Mouse (Mus musculus) MEL-GATA-1-ER (cell line): ENCODE data around the gene Cacna1g.

Experiments used
- DNase-seq: peaks from one replicate; pipeline ENCODE4 v3.0.0-alpha.2; 2012; ENCODE audit warnings: low read depth; ENCODE audit errors: extremely low read depth

Gene Cacna1g

DNA sequence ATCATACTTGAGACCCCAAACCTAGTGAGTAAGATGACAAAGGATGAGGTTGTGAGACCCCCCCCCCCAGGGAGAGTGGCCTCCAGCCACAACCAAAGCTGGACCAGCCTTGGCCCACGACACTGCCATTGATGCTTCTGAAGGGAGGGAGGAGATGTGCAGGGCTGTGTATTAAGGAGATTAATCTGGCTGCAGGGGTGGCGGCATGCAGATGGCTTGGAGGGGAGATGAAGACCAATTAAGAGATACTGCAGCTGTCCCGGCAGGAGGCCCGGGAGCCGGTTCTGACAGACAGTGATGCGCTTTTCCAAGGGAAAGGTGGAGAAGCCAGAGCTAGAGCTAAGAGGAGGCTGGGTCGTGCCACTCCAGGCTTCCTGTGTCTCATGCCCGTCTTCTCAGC lies 24.8 kb downstream of the Cacna1g start:
- no peak for DNase-seq

DNA sequence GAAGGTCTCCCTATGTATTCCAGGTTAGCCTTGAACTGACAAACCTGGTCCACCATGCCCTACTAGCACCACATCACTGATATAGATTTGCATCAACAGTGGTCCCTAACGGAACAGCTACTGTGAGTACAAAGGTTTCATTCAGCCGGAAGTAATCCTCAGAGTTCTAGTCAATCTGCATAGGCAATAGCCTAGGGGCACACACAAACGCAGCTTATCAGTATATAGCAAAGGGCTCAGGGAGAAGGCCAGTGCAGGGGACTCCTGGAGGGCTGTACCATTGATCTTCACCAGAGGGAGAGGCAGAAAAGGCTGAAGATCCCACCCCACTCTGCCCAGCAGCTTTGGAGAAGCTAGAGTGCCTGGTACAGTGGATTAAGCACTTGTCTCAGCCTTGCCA lies 27.0 kb downstream of the Cacna1g start:
- DNase-seq = no peak

DNA sequence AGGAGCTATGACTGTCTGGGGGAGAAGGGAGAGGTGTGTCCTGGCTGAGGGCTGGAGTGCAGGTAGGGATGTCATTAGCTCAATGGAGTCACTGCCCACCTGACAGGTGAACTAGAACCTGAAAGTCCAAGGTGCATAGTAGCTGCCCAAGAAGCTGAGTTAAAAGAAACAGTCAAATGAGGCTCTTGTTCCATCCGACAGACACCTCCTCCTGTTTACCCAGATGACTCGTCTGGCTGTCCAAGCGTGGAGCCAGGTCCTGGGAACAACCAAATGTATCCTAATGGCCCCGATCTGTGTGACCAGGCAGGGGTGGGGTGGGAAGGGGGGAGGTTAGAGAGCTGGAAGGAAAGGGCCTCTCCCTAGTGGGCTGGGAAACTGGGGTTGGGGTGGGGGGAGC lies 28.7 kb downstream of the Cacna1g start:
- no peak for DNase-seq

DNA sequence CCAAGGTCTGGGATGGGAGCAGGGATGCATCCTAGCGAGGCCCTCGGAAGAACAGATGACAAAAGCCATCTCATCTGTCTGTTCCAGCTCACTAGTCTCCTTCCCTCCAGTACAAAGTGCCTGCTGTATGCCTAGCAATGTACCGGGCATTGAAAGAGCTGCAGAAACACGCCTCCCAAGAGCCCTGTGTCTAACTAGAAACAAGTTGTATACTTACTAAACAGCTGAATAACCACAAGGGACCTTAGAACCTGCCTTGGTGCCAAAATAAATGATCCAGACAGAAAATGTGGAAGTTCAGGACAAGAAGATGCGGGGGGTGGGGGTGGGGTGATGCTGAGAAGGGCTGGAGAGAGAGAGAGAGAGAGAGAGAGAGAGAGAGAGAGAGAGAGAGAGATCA lies 29.2 kb downstream of the Cacna1g start:
- DNase-seq = no peak

DNA sequence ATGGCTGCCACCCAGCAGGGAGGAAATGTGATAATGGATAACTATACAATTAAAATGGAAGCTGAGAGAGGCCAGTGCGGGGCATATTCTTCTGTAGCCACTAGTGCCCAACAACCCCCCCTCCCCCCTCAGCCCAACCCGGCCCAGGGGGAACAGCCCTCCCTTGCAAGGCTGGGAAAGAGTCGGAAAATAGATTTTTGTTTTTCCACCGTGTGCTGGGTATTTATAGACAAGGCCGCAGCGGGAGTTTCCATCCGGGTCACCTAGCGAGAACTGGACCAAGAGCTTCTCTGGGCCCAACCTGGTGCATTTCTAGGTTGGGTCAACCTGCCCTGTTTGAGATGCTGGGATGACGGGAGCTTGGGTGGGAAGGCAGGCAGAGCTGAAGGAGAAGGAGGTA lies 32.2 kb downstream of the Cacna1g start:
- no peak for DNase-seq

DNA sequence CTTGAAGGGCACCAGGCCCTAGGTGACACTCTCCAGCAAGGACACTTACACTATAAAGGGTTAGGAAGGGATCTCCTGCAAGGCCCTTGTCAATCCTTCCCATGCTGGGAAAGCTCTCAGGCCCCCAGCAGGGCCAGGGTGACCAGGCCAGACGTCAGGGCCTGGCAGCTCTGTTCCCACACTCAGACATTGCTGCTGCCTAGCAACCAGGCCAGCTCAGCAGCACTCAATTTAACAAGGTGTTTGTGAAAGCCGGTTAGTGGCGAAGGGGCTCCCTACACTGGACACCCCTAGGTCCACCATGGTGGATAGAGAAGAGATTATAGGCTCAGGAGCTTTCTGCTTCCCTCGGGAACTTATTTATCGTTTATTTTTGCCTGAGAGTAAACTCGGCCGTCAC lies 32.9 kb downstream of the Cacna1g start:
- no peak for DNase-seq

DNA sequence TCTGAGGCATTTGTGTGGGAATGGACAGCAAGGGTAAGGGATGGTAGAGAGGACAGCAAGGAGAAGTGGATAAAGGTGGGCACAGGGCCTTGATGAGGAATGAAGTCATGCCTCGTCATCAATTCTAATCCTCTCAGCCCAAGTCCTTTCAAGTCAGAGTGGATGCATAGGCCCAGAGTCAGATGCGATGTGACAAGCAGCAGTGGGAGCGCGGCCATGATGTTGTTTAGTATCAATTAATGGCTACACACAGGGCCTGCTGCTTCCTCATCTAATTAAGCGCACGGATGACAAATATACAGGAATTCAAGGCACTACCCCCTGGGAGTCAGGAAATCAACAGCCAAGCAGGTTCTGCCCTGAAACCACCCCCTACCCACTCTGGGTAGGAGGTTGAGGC lies 33.6 kb downstream of the Cacna1g start:
- DNase-seq = no peak

DNA sequence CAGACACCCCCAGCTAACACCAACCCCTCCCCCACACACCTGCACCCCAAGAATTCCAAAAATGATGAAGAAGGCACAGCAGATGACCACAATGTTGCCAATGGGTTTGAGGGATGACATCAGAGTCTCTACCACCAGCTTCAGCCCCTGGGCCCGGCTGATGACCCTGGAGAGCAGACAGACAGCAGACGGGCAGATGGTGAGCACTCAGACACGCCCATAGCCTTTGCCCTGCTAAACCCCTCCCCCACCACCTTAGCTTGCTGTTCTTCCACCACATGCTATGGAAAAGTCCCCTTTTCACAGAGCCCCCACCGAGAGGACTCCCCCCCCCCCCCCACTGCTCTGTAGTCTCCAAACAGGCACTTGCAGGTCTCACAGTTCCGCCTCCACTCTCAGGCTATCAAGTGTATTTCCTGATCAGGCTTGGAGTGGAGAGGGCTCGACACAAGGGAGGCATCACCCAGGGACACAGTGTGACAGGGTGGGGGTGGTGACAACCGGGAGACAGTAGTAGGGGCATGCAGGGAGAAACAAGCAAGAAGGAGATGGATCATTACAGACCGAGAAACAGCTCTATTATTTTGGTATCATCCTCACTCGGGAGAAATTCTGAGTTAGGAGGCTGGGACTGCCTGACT lies 44.9 kb downstream of the Cacna1g start:
- DNase-seq = no peak

DNA sequence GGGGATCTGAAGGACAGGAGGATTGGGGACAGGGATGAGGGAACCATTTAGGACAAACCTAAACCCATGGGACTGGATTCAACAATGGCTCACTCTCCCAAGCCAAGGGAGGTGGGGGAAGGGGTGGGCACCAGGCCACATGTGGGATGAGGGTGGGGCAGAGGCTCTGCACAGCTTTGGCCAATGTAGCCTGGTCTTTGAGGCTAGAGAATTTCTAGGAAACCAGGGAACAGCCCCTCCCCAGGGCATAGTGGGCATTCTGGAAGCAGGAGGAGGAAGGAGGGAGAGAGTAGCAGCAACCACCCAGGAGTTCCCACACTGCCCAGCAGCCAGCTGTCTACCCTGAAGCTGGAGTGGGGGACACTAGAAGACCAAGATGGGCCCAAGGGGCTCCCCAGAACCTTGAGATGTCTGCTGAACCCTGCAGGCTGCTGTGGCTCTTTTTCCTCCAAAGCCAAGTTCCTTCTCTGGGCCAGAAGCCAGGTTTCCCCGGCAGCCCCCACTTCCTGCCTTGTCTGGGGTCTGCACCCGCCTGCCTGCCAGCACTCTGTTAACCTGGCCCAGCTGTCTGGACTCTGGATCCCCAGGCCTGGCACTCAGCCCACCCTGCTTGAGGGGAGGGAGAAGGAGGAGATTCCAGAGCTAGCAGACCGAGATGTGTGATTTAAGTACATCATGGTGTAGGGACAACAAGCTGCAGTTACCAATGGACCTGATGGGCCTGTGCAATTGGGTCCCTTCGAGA lies 45.7 kb downstream of the Cacna1g start:
- DNase-seq = no peak

DNA sequence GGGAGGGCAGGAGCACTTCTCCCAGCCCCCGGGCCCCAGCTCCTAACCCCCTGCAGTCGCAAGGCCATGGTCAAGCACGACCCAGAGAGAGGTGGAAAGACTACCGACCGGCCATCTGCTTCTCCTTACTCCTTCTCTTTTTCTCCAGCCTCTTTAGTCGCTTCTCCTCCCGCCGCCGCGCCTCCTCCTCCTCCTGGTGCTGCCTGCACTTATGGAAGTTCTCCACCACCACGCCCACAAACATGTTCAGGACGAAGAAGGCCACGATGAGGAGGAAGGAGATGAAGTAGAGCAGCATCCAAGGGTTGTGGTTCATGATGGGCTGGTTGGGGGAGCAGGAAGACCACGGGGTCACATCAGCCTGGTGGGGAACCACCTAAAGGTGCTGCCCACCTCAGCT lies 48.3 kb downstream of the Cacna1g start:
- DNase-seq = no peak

DNA sequence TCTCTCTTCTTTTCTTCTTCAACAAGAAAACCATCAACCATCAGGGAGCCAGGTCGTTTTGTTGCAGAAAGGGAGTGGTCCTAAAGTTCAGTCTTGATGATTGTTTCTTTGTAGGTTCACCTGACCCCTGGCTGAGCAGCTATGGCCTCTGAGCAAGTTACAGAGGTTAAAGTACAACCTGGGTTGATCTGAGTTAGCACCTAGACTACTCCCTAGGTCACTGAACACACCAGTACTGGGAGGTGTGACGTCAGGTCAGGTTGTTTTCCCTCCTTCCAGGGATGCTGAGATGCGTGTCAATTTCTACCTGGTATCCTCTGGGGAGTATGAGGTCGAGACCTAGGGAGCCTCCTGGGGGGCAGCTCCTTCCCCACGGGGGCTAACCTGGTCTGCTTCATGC lies 48.8 kb downstream of the Cacna1g start:
- no peak for DNase-seq

DNA sequence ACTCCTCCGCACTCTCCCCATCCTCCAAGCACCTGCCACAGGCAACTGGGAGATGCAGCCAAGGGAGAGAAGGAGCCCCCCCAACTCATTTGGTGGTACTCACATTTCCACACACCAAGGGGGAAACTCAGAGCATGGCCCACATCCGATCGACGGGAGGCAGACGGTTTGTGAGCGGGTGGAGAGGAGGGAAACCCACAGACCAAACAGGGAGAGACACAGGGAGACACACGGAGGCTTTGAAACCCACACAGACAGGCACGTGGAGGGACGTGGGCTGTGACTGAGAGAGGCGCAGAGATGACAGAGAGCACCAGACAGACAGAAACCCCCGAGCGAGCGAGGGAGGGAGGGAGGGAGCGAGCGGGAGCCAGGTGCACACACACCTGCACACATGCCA lies 49.6 kb downstream of the Cacna1g start:
- no peak for DNase-seq

DNA sequence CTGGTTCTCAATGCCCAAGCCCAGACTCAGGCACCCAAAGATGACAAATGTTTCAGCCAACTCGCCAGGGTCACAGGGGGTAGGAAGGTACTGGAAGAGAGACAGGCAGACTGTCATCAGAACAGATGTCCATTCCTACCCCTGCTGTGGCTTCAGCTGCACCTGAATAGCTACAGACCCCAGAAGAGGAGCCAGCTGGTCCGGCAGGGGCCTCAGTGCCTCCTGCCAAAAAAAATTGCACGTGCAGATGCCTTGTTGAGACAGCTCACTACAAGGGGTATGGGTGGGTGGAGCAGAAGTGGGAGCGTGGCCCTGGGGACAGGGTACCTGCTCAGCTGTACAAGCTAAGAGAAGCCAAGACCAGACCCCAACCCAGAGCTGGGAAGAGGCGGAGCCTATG lies 50.1 kb downstream of the Cacna1g start:
- DNase-seq = no peak

DNA sequence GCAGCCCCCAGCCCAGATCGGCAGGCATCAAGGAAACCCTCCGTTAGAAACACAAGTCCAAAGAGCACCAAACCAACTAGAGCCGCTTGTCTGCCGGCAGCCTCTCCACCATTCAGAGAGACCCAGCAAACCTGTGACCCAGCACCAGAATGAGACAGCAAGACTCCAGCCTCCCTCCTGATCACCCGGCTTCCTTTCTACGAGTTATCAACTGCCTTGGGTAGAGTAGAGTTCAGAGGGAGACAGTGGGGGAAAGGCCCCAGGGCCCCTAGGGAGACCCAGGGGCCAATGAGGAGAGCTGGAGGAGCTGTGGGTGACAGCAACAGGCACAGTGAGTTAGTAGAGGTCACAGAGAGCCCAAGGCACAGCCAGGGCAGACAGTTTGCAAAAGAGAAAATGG lies 53.0 kb downstream of the Cacna1g start:
- DNase-seq = no peak

DNA sequence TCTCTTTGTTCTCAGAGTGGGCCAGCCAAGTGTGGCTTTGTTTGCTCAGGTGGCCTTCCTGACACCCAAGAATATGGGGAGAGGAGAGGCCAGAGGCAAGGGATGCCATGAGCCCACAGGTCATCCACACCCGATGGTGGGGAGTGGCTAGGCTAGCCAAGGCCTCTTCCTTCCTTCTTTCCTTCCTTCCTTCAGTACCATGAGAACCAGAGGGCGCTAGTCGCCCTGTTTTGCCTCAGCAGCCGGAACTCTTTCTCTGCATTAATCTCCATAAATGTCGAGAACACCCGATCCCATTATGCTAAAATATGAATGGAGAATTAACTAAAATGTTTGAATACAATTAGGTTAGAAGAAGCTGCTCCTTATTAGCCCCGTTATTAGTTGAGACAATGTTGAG lies 53.7 kb downstream of the Cacna1g start:
- no peak for DNase-seq

DNA sequence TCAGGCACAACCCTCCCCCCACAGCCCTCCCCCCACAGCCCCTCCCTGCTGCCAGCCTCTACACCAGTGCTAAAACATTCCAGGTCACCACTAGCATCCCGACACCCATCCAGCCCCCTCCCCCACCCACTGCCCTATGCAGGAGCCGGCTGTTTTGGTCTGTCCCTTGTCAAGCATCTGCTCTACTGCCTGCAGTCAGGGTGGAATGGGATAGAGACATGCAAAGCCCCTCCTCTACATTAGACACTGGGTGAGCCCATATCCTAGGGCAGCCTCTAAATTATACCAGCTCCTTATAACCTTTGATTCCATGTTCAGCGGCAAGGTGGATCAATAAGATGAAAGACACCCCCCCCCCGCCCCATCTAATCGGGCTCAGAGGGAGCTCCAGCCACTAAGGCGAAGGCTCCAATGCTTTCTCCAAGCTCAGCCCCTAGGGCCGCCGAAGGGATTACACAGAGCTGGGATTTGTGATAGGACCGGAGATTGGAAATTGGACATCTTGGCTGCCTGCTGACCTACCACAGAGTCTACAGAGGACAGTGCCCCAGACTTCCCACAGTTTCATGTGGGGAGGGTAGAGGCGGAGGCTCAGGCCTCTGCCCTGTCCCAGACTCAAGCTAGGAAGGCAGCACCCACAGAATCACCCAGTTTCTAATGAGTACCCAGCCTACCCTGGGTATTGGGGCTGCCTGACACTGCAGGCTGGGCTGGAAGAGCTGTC lies 54.8 kb downstream of the Cacna1g start:
- no peak for DNase-seq

DNA sequence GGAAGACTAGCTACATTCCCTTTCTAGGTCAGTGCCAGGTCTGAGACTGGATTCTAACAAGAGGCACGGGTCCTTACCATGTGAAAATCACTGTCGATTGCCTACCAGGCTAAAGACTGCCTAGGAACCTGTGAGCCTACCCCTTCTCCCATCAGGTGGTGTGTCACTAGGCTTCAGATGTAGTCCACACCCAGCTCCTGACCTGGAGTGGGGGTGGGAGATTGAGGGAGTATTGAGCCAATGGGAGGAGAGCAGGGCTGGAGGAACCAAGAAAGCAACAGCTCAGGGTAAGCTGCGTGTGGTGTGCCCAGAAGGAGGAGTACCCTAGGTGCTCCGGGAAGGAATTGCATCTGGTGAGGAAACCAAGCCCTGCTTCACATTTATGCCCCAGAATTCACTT lies 60.0 kb downstream of the Cacna1g start:
- DNase-seq = no peak

DNA sequence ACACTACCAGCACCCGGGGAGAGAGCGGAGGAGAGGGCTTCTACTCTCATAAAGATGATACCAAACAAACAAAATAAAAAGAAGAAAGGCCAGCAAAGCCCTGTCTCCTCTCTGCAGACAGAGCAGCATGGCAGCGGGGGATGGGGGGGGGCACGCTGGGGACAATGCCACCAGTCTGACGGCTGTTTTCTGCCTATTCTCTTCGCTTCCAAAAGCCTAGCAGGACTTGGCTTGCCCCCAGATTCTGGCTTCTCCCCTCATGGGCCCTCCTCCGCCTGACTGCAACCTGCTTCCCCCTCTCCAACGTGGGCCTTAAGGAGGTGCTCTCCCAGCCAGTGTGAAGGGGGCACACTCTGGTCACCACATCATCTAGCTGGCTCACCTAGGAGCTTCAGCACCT lies 60.5 kb downstream of the Cacna1g start:
- no peak for DNase-seq

DNA sequence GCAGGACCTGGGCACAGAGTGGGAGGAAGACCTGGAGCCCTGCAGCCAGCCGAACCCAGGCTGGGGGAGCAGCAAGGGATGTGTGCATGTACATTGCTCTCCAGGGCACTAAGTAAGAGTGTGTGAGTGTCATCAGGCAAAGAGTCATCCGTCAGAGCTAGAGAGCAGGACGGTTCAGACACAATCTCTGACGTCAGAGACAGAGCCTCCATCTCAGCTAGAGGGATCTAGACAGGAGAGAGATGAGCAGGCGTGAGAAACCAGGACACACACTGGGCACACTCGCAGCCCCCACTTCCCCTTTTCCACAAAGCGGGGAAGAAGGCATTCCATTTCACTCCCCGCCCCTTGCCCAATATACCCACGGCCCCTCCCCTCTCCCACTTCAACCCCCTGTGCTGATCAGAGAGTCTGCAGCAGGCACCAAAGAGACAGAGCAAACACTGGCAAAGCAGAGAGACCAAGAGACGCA lies 61.0 kb downstream of the Cacna1g start:
- DNase-seq = no peak

DNA sequence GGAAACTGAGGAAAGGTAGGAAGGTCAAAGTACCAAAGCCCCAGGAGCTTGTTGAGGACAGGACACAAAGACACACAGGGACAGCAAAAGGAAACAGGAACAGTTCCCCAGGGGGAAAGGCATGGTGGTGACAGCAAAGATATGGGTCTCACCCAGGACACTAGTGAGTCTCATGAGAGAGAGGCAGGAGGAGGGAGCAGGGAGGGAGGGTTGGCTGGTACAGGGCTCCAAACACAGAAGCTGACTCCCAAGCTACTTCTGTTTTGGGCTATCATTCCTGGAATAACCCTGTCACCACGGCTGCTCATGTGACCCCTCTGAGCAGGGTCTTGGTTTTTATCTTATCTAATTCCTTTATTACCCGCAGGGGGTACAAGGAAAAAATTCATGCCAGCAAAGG lies 61.4 kb downstream of the Cacna1g start:
- no peak for DNase-seq

DNA sequence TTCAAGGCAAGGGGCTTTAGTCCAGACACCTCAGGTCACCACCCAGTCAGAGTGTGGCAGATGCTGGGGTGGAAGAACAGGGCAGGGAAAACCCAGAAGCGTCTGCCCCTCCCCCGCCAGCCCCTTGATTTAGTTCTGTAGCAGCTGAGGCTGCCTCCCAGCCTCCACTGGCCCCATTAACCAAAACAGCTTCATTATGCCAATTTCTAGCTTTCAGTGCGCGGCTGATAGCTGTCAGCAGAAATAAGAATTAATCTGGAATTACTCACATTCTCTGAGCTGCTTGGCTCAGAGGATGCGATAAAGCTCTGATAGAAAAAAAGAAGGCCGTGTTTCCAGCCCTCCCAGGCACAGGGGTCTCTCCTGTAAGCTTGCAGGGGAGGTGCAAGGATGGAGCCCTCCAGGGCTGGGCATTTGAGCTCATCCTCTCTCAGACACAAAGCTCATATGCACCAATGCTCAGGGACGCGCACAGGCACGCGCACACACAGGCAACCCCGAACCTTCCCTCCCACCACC lies 66.1 kb downstream of the Cacna1g start:
- no peak for DNase-seq

DNA sequence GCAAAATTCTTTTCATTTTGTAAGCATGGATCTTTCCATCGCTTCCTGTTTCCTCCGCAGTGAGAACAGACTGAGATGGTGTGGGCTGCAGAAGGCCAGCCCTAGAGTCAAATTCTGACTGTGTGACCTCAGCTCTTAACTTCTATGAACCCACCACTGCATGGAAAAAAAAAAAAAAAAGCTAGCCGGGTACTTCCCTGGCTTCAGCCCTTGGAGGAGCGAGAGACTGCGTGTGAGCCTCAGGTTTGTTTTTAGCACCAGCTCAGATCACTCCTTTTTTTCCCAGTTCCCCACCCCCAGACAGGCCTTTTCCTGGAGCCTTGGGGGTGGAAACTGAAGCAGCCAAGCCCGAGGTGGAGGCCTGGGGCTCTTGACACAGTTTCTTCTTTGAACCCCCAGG lies 68.7 kb downstream of the Cacna1g start:
- DNase-seq = no peak
